Mouse (Mus musculus) small intestine, adult 10 weeks (tissue): ENCODE data around the gene Kctd15. TPM values are rescaled to one million over a fixed set of nuclear protein-coding genes. Genes with fewer than 3 reads are reported as not detected.

Experiments used
- polyA plus RNA-seq: library from polyadenylated mRNA; stranded (reverse); fragments of 350-450 nt; fragmentation: Illumina TruSeq; extraction: RNeasy Lipid Tissue Mini Kit (QIAGEN cat#74804); gene quantifications from one replicate; pipeline ENCODE4 v1.2.3, GENCODE M21; 2014; ENCODE audit warnings: low replicate concordance

Gene Kctd15
- 0.30 TPM for polyA plus RNA-seq

DNA sequence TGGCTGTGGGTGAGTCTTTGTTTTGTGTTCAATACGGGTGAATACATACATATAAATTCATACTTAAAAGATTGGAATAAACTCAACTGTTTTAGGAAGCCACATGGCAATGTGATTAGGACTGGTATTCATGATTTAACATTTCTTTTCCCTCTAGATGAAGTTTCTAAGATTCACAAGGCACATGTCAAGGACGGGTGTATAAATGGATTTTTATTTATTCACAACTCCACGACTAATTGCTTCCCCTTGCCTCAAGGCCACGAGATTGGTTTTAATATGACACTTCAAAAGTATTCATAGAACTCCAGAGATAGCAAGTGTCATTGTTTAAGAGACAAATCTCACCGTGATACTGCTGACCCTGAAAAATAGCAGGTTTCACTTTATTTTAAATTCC lies at the start of gene Kctd15:
Kctd15 (minus strand) TSS at position 101 of the 400 bp plus-strand sequence.

Other genes with a start within 250 kb of the Kctd15 start
- gene Chst8, start 156.0 kb upstream of the Kctd15 start, polyA plus RNA-seq, result not detected